Mouse (Mus musculus) E14TG2a.4 (cell line): ENCODE measurements around the gene Robo1.

Experiments used
- CTCF ChIP-seq: conservative IDR thresholded peaks from 2 replicates; pipeline ENCODE4 v1.5.1; 2014; ENCODE audit warnings: low read length
- NANOG ChIP-seq: IDR thresholded peaks from 2 replicates; pipeline ENCODE4 v1.6.1; 2014; ENCODE audit warnings: borderline replicate concordance, low read length, mixed read lengths
- POU5F1 ChIP-seq: IDR thresholded peaks from 2 replicates; pipeline ENCODE4 v1.6.1; 2014; ENCODE audit warnings: low read length, borderline replicate concordance

GRCm38 (mm10) chr16:73007434-73007833, 699.3 kb downstream of the Robo1 start:
- TF ChIP-seq CTCF (no peak), POU5F1 (no peak), NANOG (no peak)
